Mouse (Mus musculus) lung, postnatal 36 days (tissue): ENCODE results near the gene Max.

Experiments used
- DNase-seq: peaks from one replicate; pipeline ENCODE4 v3.0.0; 2022; ENCODE audit warnings: mixed read lengths

The Max gene

DNA sequence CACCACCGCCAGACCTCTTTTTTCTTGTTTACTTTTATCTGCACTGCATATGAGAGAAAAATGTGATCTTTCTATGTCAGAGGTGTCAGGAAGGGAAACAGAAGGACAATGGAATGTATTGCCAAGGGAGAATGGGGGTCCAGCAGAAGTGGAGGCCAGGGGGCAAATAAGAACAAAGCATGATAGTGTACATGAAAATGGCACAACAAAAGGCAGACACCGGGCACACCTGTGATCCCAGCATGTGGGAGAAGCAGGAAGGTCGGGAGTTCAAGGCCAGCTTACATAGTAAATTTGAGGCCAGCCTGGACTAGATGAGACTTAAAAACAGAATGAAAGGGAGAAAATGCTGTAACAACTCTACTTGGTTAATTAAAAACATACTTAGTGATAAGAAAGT lies 43.1 kb downstream of the Max start:
- no peak for DNase-seq

DNA sequence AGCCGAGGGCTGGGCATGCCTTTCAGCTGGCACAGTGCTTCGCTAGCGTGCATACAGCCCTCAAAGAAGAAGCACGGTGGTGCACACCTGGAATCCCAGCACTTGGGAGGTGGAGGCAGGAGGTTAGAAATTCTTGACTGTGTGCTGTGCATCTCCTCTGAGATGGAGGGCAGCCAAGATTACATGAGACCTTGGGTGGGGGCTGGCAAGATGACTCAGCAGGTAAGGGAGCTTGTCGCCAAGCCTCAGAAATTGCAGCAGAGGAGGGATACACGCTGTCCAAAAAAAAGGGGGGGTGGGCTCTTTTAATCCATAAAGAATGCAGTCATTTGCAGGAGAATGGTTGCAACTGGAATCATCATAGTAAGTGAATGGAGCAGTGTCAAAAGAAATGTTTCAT lies 43.9 kb downstream of the Max start:
- no peak for DNase-seq

DNA sequence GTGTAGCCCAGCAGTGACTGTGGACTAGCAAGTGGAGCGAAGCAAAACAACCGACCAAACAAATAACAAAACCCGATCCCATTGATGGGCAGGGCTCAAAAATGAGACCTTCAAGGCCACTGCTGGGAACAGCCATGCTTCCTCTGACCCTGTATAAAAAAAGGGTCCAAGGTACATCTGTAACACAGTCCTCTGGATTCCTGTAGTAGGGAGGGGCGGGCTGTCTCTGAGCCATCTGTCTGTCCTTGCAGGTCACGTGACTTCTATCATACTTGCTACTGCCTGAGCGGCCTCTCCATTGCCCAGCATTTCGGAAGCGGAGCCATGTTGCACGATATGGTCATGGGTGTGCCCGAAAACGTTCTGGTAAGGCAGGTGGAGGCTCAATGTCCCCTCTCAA lies 45.8 kb downstream of the Max start:
- DNase-seq, result no peak

GRCm38 (mm10) chr12:76912193-76912592 lies 49.8 kb downstream of the Max start:
- peak; percentile 16 for DNase-seq

GRCm38 (mm10) chr12:76911171-76911726 lies 50.8 kb downstream of the Max start:
- no peak for DNase-seq

- DNase-seq, result no peak
These were observed 51.6 kb downstream of the Max start for GRCm38 (mm10) chr12:76910258-76910940.

- no peak for DNase-seq
These were observed 52.8 kb downstream of the Max start for GRCm38 (mm10) chr12:76909218-76909617.

GRCm38 (mm10) chr12:76906278-76906677 lies 55.7 kb downstream of the Max start:
- DNase-seq, result no peak

- DNase-seq, result peak; percentile 41
These were observed 60.3 kb downstream of the Max start for GRCm38 (mm10) chr12:76901508-76902294.

GRCm38 (mm10) chr12:76899261-76899975 lies 62.6 kb downstream of the Max start:
- DNase-seq, result no peak

DNA sequence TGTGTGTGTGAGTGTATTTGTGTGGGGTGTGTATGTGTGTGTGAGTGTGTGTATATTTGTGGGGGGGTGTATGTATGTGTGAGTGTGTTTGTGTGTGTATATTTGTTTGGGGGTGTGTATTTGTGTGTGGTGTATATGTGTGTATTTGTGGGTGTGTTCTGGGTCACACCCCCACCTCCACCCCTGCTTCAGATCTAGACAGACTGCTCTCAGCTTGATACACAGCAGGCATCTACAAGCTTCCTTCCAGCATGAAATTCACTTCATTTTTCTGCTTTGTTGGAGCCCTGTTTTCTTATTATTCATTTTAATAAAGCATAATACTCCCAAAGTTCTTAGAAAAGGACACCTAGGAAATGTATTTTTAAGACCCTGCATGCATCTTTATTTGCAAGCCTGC lies 63.9 kb downstream of the Max start:
- no peak for DNase-seq

DNA sequence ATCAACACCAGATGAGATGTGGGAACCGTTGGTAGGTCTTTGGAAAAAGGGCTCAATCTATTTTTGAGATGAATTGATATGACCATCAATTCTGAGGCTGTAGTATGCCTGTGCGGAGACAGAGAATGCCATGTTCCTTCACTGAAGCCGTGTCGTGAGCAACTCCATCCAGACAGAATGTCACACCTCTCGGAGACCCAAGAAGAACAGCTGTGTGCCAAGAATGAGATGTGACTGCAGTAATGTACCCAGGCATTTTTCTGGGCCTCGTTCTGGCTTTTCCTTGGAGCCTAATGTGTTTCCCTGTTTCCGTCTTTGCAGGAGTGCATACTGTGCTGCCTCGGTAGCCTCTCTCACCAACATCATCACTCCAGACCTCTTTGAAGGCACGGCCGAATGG lies 65.0 kb downstream of the Max start:
- DNase-seq, result no peak

GRCm38 (mm10) chr12:76896566-76896965 lies 65.4 kb downstream of the Max start:
- DNase-seq, result no peak

GRCm38 (mm10) chr12:76895777-76896176 lies 66.2 kb downstream of the Max start:
- no peak for DNase-seq

GRCm38 (mm10) chr12:76894792-76895559 lies 67.0 kb downstream of the Max start:
- DNase-seq, result no peak

DNA sequence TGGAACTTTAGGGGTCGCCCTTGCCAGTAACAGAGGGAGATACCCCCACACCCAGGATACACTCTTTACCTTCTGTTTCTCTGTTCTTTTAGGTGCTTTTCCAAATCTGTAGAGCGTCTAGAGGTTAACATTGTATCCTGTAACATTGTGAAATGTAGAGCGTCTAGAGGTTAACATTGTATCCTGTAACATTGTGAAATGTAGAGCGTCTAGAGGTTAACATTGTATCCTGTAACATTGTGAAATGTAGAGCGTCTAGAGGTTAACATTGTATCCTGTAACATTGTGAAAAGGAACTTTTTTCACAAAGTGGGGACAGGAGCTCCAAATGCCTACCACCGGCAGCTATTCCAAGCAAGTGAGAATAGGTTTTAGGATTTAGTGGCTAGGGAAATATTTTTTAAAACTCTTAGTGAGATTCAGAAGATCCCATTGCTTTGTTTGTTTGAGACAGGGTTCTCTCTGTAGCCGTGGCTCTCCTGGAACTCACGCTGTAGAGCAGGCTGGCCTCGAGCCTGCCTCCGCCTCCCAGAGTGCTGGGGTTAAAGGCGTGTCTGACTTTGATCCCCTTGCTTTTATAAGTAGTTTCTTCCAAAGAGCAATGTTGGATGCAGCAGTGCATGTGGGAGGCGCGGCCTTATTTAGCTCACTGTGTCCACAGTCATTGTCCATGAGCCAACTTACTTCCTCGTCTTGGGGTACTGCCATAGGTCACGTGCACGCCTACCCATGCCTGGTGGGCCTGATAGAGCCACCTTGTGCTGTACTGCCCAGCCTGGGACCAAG lies 68.9 kb downstream of the Max start:
- peak; percentile 4 for DNase-seq

GRCm38 (mm10) chr12:76891160-76891559 lies 70.8 kb downstream of the Max start:
- DNase-seq, result no peak

DNA sequence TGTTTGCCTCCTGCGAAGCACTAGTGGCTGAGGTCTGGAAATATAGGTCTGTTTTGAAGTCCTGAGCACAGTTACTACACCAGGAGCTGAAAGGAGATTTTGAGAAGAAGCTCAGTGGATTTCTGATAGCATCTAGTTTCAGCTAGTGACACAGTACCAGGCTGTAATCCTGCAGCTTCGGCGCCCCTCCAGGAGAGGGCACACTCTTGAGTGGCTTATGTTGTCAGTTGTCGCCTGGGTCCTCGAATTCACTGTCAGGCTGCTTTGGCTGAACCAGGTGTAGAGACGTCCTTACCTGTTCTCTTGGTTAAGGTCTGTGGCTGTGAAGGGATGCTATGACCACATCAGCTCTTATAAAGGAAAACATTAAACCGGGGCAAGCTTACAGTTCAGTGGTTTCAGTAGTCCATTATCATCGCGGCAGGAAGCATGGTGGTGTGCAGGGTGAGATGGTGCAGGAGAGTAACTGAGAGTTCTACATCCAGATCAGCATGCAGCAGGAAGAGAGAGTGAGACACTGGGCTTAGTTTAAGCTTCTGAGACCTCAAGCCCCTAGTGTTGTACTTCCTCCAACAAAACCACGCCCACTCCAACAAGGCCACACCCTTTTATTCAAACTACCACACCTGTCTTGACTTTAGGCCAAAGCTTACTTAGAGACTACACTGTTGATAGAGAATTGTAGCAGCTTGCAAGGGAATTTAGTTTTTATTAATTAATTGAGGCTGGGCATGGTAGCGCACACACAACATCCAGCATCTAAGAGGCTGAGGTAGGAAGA lies 72.4 kb downstream of the Max start:
- DNase-seq, result no peak

DNA sequence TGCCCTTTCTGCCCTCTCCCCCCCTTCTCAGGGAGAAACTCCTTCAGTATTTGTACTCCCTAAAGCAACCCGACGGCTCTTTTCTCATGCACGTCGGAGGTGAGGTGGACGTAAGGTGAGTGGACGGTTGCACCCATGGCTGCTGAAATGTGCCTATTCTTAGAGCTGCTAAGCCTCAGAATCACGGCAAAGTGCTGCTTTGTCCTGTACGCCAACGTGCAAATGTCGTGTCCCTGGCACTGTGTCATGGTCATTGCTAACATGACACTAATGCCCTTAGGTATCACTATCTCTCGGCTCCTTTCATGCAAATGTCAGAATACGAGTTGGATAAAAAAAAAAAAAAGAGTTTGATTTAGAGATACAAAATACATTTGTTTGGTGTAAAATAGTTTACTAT lies 74.1 kb downstream of the Max start:
- no peak for DNase-seq
